Mouse (Mus musculus): ENCODE measurements around the gene Galc. TPM values are rescaled to one million over a fixed set of nuclear protein-coding genes. Genes with fewer than 3 reads are reported as not detected.

Galc gene
- total and polyA plus RNA-seq, 2 experiments, result 3.5 to 4.5 TPM

DNA sequence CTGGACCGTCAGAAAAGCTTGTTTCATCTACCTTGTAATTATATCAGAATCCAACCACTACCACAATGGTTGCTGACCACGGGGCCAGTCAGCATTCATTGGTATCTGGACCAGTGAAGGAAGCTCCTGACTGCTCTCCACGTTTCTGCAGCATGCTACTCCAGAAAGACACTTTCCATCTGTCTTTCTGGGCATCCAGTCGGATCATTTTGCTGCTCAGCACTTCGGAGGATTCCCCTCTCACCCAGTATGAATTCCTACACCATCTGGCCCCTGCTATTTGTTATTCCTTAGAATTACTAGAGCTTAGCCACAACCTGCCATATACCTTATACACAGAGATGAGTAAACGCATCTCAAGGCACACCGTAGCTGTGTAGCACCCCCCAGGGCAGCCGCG, 70.2 kb downstream of the Galc start:
- H3K27me3 ChIP-seq (ENCODE audit: control insufficient read depth, insufficient read depth, low read length), result no peaks in the 10 kb centered on the region
- H3K9ac ChIP-seq (ENCODE audit: low read depth, low read length), result no peak overlapping the region
- no peak for DNase-seq (ENCODE audit: extremely low read depth, low read depth, low spot score)
- no peaks in the 10 kb centered on the region for H3K36me3 ChIP-seq (ENCODE audit: control insufficient read depth, insufficient read depth, low read length)
- no peaks in the 10 kb centered on the region for H3K4me1 ChIP-seq (ENCODE audit: control insufficient read depth, insufficient read depth, low read length)
- no peak overlapping the region for H3K4me3 ChIP-seq (ENCODE audit: insufficient read depth, low read depth, low read length)
- no peak for TF ChIP-seq POLR2A (IDR thresholded peaks at IDR 0.05; ENCODE audit: extremely low read depth, insufficient read depth, low read length)
- TF ChIP-seq CTCF (IDR thresholded peaks at IDR 0.05; ENCODE audit: low read depth, low read length), result no peak
- WGBS, result 77% methylated on average over 9 of the region's 9 CpGs
- no peak overlapping the region for H3K27ac ChIP-seq (replicated peaks; ENCODE audit: insufficient read depth, low read depth, low read length)
- H3K79me2 ChIP-seq (ENCODE audit: control insufficient read depth, insufficient read depth, low read length), result no peaks in the 10 kb centered on the region

- Histone ChIP-seq H3K79me2 (ENCODE audit: control insufficient read depth, insufficient read depth, low read length) (no peaks in the 10 kb centered on the region), H3K4me3 (ENCODE audit: insufficient read depth, low read depth, low read length) (no peak overlapping the region), H3K27ac (replicated peaks; ENCODE audit: insufficient read depth, low read depth, low read length) (no peak overlapping the region), H3K36me3 (ENCODE audit: control insufficient read depth, insufficient read depth, low read length) (no peaks in the 10 kb centered on the region), H3K9ac (ENCODE audit: low read depth, low read length) (no peak overlapping the region), H3K27me3 (ENCODE audit: control insufficient read depth, insufficient read depth, low read length) (no peaks in the 10 kb centered on the region), H3K4me1 (ENCODE audit: control insufficient read depth, insufficient read depth, low read length) (no peaks in the 10 kb centered on the region)
- DNase-seq (ENCODE audit: extremely low read depth, low read depth, low spot score), result no peak
- TF ChIP-seq CTCF (IDR thresholded peaks at IDR 0.05; ENCODE audit: low read depth, low read length), result no peak
- no peak for TF ChIP-seq POLR2A (IDR thresholded peaks at IDR 0.05; ENCODE audit: extremely low read depth, insufficient read depth, low read length)
- WGBS, result 75% methylated on average over 8 of the region's 8 CpGs
These were observed 71.9 kb downstream of the Galc start for GRCm38 (mm10) chr12:98187186-98187899.

DNA sequence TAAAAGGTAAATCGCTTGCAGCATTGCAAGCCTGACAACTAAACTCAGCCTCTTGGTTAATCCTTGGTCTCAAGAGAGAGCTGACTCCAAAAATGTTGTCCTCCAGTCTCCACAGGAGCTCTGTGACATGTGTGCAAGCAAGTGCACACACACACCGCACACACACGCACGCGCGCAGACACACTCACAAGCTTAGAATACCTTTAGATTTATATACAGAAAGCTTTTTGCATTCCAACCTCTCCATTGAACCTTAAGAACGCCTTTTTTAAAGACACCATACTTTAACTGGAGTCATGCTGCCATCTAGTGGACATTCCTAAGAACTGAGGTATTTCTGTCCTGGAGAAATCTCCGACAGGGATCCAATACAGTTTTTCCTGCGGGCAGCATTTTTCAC, 77.5 kb downstream of the Galc start:
- Histone ChIP-seq H3K36me3 (ENCODE audit: control insufficient read depth, insufficient read depth, low read length) (no peaks in the 10 kb centered on the region), H3K9ac (ENCODE audit: low read depth, low read length) (no peak overlapping the region), H3K79me2 (ENCODE audit: control insufficient read depth, insufficient read depth, low read length) (no peaks in the 10 kb centered on the region), H3K27me3 (ENCODE audit: control insufficient read depth, insufficient read depth, low read length) (no peaks in the 10 kb centered on the region), H3K4me3 (ENCODE audit: insufficient read depth, low read depth, low read length) (no peak overlapping the region), H3K27ac (replicated peaks; ENCODE audit: insufficient read depth, low read depth, low read length) (no peak overlapping the region), H3K4me1 (ENCODE audit: control insufficient read depth, insufficient read depth, low read length) (no peaks in the 10 kb centered on the region)
- DNase-seq (ENCODE audit: extremely low read depth, low read depth, low spot score), result peak; percentile 44
- 23% methylated on average over 9 of the region's 9 CpGs for WGBS
- TF ChIP-seq POLR2A (IDR thresholded peaks at IDR 0.05; ENCODE audit: extremely low read depth, insufficient read depth, low read length) (no peak), CTCF (IDR thresholded peaks at IDR 0.05; ENCODE audit: low read depth, low read length) (peak; percentile 38)

DNA sequence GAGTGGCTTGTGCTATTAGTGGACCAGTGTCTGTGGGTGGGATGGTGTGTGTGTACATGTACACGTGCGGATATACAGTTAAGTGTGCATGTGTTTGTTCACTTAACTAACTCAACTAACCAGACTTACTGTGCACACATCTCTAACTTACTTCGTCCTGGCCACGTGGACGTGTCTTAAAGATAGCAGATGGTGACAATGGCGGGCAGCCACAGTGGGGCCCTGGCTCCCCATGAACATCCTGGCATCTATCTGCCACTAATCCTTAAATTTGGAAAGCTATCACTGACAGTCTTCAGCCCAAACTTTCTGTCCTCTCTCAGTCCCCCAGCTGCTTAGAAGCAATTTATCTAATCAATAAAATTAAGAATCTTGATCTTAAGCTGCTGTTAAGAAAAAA, 78.5 kb downstream of the Galc start:
- TF ChIP-seq POLR2A (IDR thresholded peaks at IDR 0.05; ENCODE audit: extremely low read depth, insufficient read depth, low read length) (no peak), CTCF (IDR thresholded peaks at IDR 0.05; ENCODE audit: low read depth, low read length) (no peak)
- 78% methylated on average over 6 of the region's 6 CpGs for WGBS
- Histone ChIP-seq H3K4me3 (ENCODE audit: insufficient read depth, low read depth, low read length) (no peak overlapping the region), H3K27me3 (ENCODE audit: control insufficient read depth, insufficient read depth, low read length) (no peaks in the 10 kb centered on the region), H3K36me3 (ENCODE audit: control insufficient read depth, insufficient read depth, low read length) (no peaks in the 10 kb centered on the region), H3K27ac (replicated peaks; ENCODE audit: insufficient read depth, low read depth, low read length) (no peak overlapping the region), H3K79me2 (ENCODE audit: control insufficient read depth, insufficient read depth, low read length) (no peaks in the 10 kb centered on the region), H3K9ac (ENCODE audit: low read depth, low read length) (no peak overlapping the region), H3K4me1 (ENCODE audit: control insufficient read depth, insufficient read depth, low read length) (no peaks in the 10 kb centered on the region)
- no peak for DNase-seq (ENCODE audit: extremely low read depth, low read depth, low spot score)

DNA sequence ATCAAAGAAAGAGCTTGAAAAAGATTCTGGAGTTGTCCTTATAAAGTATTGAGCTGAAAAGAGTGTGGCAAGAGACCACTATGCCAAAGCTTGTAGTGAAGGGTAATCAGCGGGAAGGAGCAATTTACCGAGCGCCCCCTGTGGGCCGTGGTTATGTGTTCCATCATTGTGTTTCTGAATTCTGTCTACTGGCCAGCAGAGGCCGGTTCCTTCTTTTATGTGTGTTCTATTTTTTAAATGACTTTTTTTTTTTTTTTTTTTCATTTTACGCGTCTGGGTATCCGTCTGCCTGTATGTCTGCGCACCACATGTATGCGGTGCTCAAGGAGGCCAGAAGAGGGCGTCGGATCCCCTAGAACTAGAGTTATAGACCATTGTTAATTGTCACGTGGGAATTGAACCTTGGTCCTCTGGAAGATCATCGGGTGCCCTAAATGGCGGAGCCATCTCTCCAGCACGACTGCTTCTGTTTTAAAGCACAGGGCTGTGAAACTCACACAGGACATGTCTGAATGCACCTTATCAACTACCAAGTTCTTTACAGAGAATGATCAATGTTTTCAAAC, 78.9 kb downstream of the Galc start:
- TF ChIP-seq POLR2A (IDR thresholded peaks at IDR 0.05; ENCODE audit: extremely low read depth, insufficient read depth, low read length) (no peak), CTCF (IDR thresholded peaks at IDR 0.05; ENCODE audit: low read depth, low read length) (no peak)
- Histone ChIP-seq H3K27me3 (ENCODE audit: control insufficient read depth, insufficient read depth, low read length) (no peaks in the 10 kb centered on the region), H3K36me3 (ENCODE audit: control insufficient read depth, insufficient read depth, low read length) (no peaks in the 10 kb centered on the region), H3K79me2 (ENCODE audit: control insufficient read depth, insufficient read depth, low read length) (no peaks in the 10 kb centered on the region), H3K9ac (ENCODE audit: low read depth, low read length) (no peak overlapping the region), H3K4me3 (ENCODE audit: insufficient read depth, low read depth, low read length) (no peak overlapping the region), H3K4me1 (ENCODE audit: control insufficient read depth, insufficient read depth, low read length) (no peaks in the 10 kb centered on the region), H3K27ac (replicated peaks; ENCODE audit: insufficient read depth, low read depth, low read length) (no peak overlapping the region)
- 88% methylated on average over 16 of the region's 16 CpGs for WGBS
- no peak for DNase-seq (ENCODE audit: extremely low read depth, low read depth, low spot score)

DNA sequence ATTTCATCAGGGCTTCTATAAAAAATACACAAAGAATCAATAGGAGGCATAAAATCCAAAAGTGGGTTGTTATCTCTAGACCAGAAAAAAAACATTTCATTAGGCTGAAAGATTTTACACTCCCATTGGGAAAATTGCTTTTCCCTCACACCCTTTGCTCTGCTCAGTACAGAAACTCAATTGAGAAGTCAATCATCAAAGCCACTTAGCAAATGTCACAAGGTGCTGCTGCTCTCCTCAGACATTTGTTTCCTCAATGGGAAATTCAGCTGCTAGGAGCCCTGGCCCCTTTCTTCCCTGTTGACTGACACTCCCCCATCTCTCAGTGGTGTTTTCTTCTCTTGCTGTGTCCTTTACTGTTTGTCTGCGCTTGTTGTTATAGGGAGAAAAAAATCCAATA, 79.8 kb downstream of the Galc start:
- H3K4me3 ChIP-seq (ENCODE audit: insufficient read depth, low read depth, low read length), result no peak overlapping the region
- no peak for TF ChIP-seq POLR2A (IDR thresholded peaks at IDR 0.05; ENCODE audit: extremely low read depth, insufficient read depth, low read length)
- no peak for TF ChIP-seq CTCF (IDR thresholded peaks at IDR 0.05; ENCODE audit: low read depth, low read length)
- no peaks in the 10 kb centered on the region for H3K79me2 ChIP-seq (ENCODE audit: control insufficient read depth, insufficient read depth, low read length)
- WGBS, result 70% methylated on average over 1 of the region's 1 CpGs
- H3K27me3 ChIP-seq (ENCODE audit: control insufficient read depth, insufficient read depth, low read length), result no peaks in the 10 kb centered on the region
- no peak overlapping the region for H3K27ac ChIP-seq (replicated peaks; ENCODE audit: insufficient read depth, low read depth, low read length)
- no peak overlapping the region for H3K9ac ChIP-seq (ENCODE audit: low read depth, low read length)
- H3K4me1 ChIP-seq (ENCODE audit: control insufficient read depth, insufficient read depth, low read length), result no peaks in the 10 kb centered on the region
- H3K36me3 ChIP-seq (ENCODE audit: control insufficient read depth, insufficient read depth, low read length), result no peaks in the 10 kb centered on the region
- no peak for DNase-seq (ENCODE audit: extremely low read depth, low read depth, low spot score)
